Mouse (Mus musculus) erythroid progenitor cell, adult 5-6 weeks (primary cell): ENCODE data around the gene Mtpn. TPM values are rescaled to one million over a fixed set of nuclear protein-coding genes. Genes with fewer than 3 reads are reported as not detected.

Experiments used
- ATAC-seq: replicated peaks from 2 replicates; pipeline ENCODE4 v1.8.0; 2016; ENCODE audit warnings: moderate number of reproducible peaks, mild to moderate bottlenecking, moderate TSS enrichment, inconsistent platforms; ENCODE audit not compliant: poor library complexity, low FRiP score, severe bottlenecking
- total RNA-seq, 2 experiments: library from RNA; stranded (forward) in 1 of 2; stranded (reverse) in 1 of 2; fragments of 150-400 nt in 1 of 2; fragments of 186-747, 209-891 nt in 1 of 2; gene quantifications; 2 replicates each; pipeline versions ENCODE4 v1.2.3 to v1.2.4; 2015 to 2017; ENCODE audit warnings: low replicate concordance in 2 of 2

The Mtpn gene
- total RNA-seq (2015; ENCODE audit: low replicate concordance) (46.9 and 67.1 TPM in 2 replicates), total RNA-seq (2017; ENCODE audit: low replicate concordance) (42.1 and 47.2 TPM in 2 replicates)

GRCm38 (mm10) chr6:35539304-35540009, at the start of gene Mtpn:
Gene Mtpn, minus strand, starts transcription at chr6:35539888.
- ATAC-seq, result peak; percentile 99

- no peak for ATAC-seq
Observed at GRCm38 (mm10) chr6:35568731-35569130, 29.0 kb upstream of the Mtpn start.

GRCm38 (mm10) chr6:35567755-35568154, 28.1 kb upstream of the Mtpn start:
- no peak for ATAC-seq

GRCm38 (mm10) chr6:35559950-35560349, 20.3 kb upstream of the Mtpn start:
- no peak for ATAC-seq

- ATAC-seq, result no peak
Observed at GRCm38 (mm10) chr6:35544352-35544751, 4.7 kb upstream of the Mtpn start.

- no peak for ATAC-seq
Observed at GRCm38 (mm10) chr6:35542656-35543400, 3.1 kb upstream of the Mtpn start.

GRCm38 (mm10) chr6:35540377-35540776, 689 bp upstream of the Mtpn start:
- no peak for ATAC-seq

GRCm38 (mm10) chr6:35538757-35539303, 858 bp downstream of the Mtpn start:
- ATAC-seq, result peak; percentile 31; the same call in 1 of the 2 replicates

GRCm38 (mm10) chr6:35536021-35536420, 3.7 kb downstream of the Mtpn start:
- no peak for ATAC-seq

- no peak for ATAC-seq
Observed at GRCm38 (mm10) chr6:35513362-35513761, 26.3 kb downstream of the Mtpn start.

GRCm38 (mm10) chr6:35504781-35505180, 34.9 kb downstream of the Mtpn start:
- ATAC-seq, result no peak

- ATAC-seq, result no peak
Observed at GRCm38 (mm10) chr6:35502904-35503303, 36.8 kb downstream of the Mtpn start.

GRCm38 (mm10) chr6:35499978-35500667, 39.6 kb downstream of the Mtpn start:
- ATAC-seq, result no peak

GRCm38 (mm10) chr6:35497406-35497805, 42.3 kb downstream of the Mtpn start:
- no peak for ATAC-seq

- ATAC-seq, result no peak
Observed at GRCm38 (mm10) chr6:35493851-35494250, 45.8 kb downstream of the Mtpn start.

- no peak for ATAC-seq
Observed at GRCm38 (mm10) chr6:35479651-35480335, 59.9 kb downstream of the Mtpn start.

GRCm38 (mm10) chr6:35476830-35477229, 62.9 kb downstream of the Mtpn start:
- no peak for ATAC-seq

- no peak for ATAC-seq
Observed at GRCm38 (mm10) chr6:35463450-35464395, 76.0 kb downstream of the Mtpn start.

GRCm38 (mm10) chr6:35462484-35462883, 77.2 kb downstream of the Mtpn start:
- ATAC-seq, result no peak
